Mouse (Mus musculus) c-Kit-positive CD71-positive TER-119-positive erythroid progenitor cells, embryonic 14.5 days (primary cell): ENCODE measurements around the gene Slc35d1.

Experiments
- DNase-seq: peaks from one replicate; pipeline ENCODE4 v3.0.0-alpha.2; 2013; ENCODE audit warnings: low spot score

The Slc35d1 gene

GRCm38 (mm10) chr4:103214925-103215820 lies at the start of gene Slc35d1:
Gene Slc35d1, minus strand, starts transcription at chr4:103215164.
- DNase-seq, result peak; percentile 40

- DNase-seq, result peak; percentile 3
These were observed 48.9 kb upstream of the Slc35d1 start for GRCm38 (mm10) chr4:103263812-103264396.

- DNase-seq, result no peak
These were observed 48.4 kb upstream of the Slc35d1 start for GRCm38 (mm10) chr4:103263378-103263777.

- no peak for DNase-seq
These were observed 43.9 kb upstream of the Slc35d1 start for GRCm38 (mm10) chr4:103258817-103259216.

GRCm38 (mm10) chr4:103253846-103254245 lies 38.9 kb upstream of the Slc35d1 start:
- DNase-seq, result peak; percentile 6

GRCm38 (mm10) chr4:103249436-103250085 lies 34.6 kb upstream of the Slc35d1 start:
- no peak for DNase-seq

GRCm38 (mm10) chr4:103247813-103248212 lies 32.8 kb upstream of the Slc35d1 start:
- DNase-seq, result no peak

GRCm38 (mm10) chr4:103247249-103247648 lies 32.3 kb upstream of the Slc35d1 start:
- DNase-seq, result no peak

- DNase-seq, result no peak
These were observed 17.2 kb upstream of the Slc35d1 start for GRCm38 (mm10) chr4:103232156-103232555.

GRCm38 (mm10) chr4:103222854-103223253 lies 7.9 kb upstream of the Slc35d1 start:
- DNase-seq, result no peak

- no peak for DNase-seq
These were observed 6.8 kb upstream of the Slc35d1 start for GRCm38 (mm10) chr4:103221789-103222188.

- DNase-seq, result no peak
These were observed 4.0 kb upstream of the Slc35d1 start for GRCm38 (mm10) chr4:103219011-103219410.

- no peak for DNase-seq
These were observed 1.1 kb upstream of the Slc35d1 start for GRCm38 (mm10) chr4:103216046-103216445.

GRCm38 (mm10) chr4:103214498-103214924 lies 453 bp downstream of the Slc35d1 start:
- DNase-seq, result peak; percentile 34

GRCm38 (mm10) chr4:103213859-103214497 lies 986 bp downstream of the Slc35d1 start:
- DNase-seq, result peak; percentile 22

GRCm38 (mm10) chr4:103208553-103208952 lies 6.4 kb downstream of the Slc35d1 start:
- DNase-seq, result no peak

- no peak for DNase-seq
These were observed 11.3 kb downstream of the Slc35d1 start for GRCm38 (mm10) chr4:103203646-103204045.

- DNase-seq, result no peak
These were observed 14.9 kb downstream of the Slc35d1 start for GRCm38 (mm10) chr4:103200046-103200445.

- DNase-seq, result no peak
These were observed 15.9 kb downstream of the Slc35d1 start for GRCm38 (mm10) chr4:103199086-103199485.

- DNase-seq, result no peak
These were observed 17.6 kb downstream of the Slc35d1 start for GRCm38 (mm10) chr4:103197401-103197800.

- no peak for DNase-seq
These were observed 22.5 kb downstream of the Slc35d1 start for GRCm38 (mm10) chr4:103192421-103192820.
